Mouse (Mus musculus) small intestine, adult 2 months (tissue): ENCODE results near the gene Dnaaf2. TPM values are rescaled to one million over a fixed set of nuclear protein-coding genes. Genes with fewer than 3 reads are reported as not detected.

Experiments used
- H3K27ac ChIP-seq: fragments of 200-500 bp; 2 replicates; pipeline ENCODE4 v1.5.1; 2012; ENCODE audit warnings: low read depth, low read length, control low read depth, inconsistent platforms; ENCODE audit not compliant: insufficient read depth
- H3K27me3 ChIP-seq: fragments of 200-500 bp; 2 replicates; pipeline ENCODE4 v1.6.1; 2012; ENCODE audit warnings: mild to moderate bottlenecking, moderate library complexity, low read length, inconsistent platforms; ENCODE audit not compliant: control insufficient read depth, insufficient read depth
- H3K36me3 ChIP-seq: fragments of 200-500 bp; 2 replicates; pipeline ENCODE4 v1.6.1; 2012; ENCODE audit warnings: mild to moderate bottlenecking, low read length, control low read depth, inconsistent platforms; ENCODE audit not compliant: control insufficient read depth, insufficient read depth
- H3K4me1 ChIP-seq: fragments of 200-500 bp; 2 replicates; pipeline ENCODE4 v1.6.1; 2012; ENCODE audit warnings: low read length, inconsistent platforms, mixed read lengths; ENCODE audit not compliant: control insufficient read depth, insufficient read depth, insufficient read length
- H3K4me3 ChIP-seq: fragments of 200-500 bp; 2 replicates; pipeline ENCODE4 v1.5.1; 2012; ENCODE audit warnings: low read depth, mild to moderate bottlenecking, control low read depth, inconsistent platforms, low read length, moderate library complexity
- CTCF ChIP-seq: fragments of 200-500 bp; IDR thresholded peaks from 2 replicates; pipeline ENCODE4 v1.5.1; 2012; ENCODE audit warnings: low read depth, mild to moderate bottlenecking, control low read depth, inconsistent platforms, low read length, moderate library complexity, mixed read lengths; ENCODE audit not compliant: insufficient replicate concordance, insufficient read length; ENCODE audit errors: extremely low read depth
- POLR2A ChIP-seq: fragments of 200-500 bp; IDR thresholded peaks from 2 replicates; pipeline ENCODE4 v1.6.1; 2012; ENCODE audit warnings: low read depth, mild to moderate bottlenecking, control low read depth, inconsistent platforms, low read length, moderate library complexity
- WGBS: fragments of 180-500 bp; shearing (Covaris S2); methylation state at CpG from one replicate; pipeline ENCODE4 v1.1.7; 2018; 5-methylcytosine and 5-hydroxymethylcytosine counted together
- polyA plus RNA-seq: library from polyadenylated mRNA; depleted of rRNA; stranded (reverse); fragments of >200 nt; gene quantifications from 2 replicates; pipeline ENCODE4 v1.2.3, GENCODE M21; 2012

Dnaaf2 gene
- polyA plus RNA-seq, 1 experiment: 0.93 TPM

DNA sequence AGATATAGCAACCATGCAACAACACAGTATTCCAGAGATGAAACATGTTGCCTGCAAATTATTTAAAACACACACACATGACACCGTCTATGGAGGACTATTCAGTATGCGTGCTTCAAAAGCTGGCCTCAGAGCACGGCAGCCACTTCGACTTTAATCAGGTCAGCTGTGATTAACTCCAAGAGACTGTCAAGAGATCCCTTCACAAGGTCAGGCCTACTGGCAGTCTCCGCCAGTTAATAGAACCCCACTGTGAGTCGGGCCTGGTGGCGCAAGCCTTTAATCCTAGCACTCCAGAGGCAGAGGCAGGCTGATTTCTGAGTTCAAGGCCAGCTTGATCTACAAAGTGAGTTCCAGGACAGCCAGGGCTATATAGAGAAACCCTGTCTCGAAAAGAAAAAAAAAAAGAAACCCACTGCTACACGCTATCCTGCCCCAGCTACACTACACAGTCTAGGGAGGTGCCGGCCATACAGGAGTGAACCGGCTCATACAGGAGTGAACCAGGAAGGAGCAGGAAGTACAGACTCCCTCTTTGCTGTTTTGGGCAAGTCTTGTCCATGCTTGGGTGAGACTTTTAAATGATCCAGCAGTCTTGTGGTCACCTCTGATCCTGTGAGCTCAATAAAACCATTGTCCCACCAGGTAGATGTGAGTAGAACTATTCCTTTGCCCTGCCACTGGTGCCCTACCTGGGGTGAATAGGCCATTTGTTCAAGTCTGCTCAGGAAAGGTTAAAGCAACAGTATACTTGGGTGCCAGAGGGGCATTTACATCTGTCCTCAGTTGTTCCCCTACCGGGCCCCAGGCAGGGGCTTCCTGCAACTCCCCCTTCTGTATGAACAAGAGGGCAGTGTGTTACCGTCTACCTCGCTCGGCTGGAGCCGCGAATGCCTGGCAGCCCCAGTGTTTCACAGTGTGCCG, 12.1 kb upstream of the Dnaaf2 start:
- no peaks in the 10 kb centered on the region; the same call in none of the 2 replicates for H3K36me3 ChIP-seq
- H3K27me3 ChIP-seq: no peaks in the 10 kb centered on the region
- 94% methylated on average over 18 of the region's 18 CpGs for WGBS
- H3K4me3 ChIP-seq: no peak overlapping the region
- TF ChIP-seq CTCF (no peak), POLR2A (no peak)
- no peaks in the 10 kb centered on the region for H3K4me1 ChIP-seq
- no peak overlapping the region for H3K27ac ChIP-seq

- TF ChIP-seq CTCF (no peak), POLR2A (no peak)
- H3K4me1 ChIP-seq: no peaks in the 10 kb centered on the region
- H3K4me3 ChIP-seq: no peak overlapping the region
- no peak overlapping the region for H3K27ac ChIP-seq
- H3K27me3 ChIP-seq: no peaks in the 10 kb centered on the region
- 93% methylated on average over 2 of the region's 2 CpGs for WGBS
- no peaks in the 10 kb centered on the region; the same call in none of the 2 replicates for H3K36me3 ChIP-seq
Observed at GRCm38 (mm10) chr12:69208520-69208919, 10.3 kb upstream of the Dnaaf2 start.

DNA sequence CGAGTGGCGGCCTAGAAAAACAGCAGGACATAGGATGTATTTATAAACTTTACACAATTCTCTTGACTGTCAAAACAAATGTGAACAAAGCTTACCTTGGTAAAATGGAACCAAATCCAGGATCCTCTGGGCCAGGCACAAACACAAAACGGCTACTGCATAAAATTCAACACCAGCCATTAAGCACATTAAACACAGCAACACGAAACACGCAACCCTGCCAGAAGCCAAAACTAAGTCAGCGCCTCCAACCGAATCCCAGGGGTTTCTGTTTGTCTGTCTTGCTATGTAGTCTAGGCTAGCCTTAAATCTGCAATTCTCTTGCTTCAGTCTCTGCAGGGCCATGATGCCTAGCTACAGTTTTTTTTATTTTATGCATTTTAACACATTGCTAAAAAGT, 9.7 kb upstream of the Dnaaf2 start:
- Histone ChIP-seq H3K27me3 (no peaks in the 10 kb centered on the region), H3K4me1 (no peaks in the 10 kb centered on the region), H3K4me3 (no peak overlapping the region), H3K27ac (no peak overlapping the region), H3K36me3 (no peaks in the 10 kb centered on the region; the same call in none of the 2 replicates)
- 95% methylated on average over 7 of the region's 7 CpGs for WGBS
- TF ChIP-seq POLR2A (no peak), CTCF (no peak)

DNA sequence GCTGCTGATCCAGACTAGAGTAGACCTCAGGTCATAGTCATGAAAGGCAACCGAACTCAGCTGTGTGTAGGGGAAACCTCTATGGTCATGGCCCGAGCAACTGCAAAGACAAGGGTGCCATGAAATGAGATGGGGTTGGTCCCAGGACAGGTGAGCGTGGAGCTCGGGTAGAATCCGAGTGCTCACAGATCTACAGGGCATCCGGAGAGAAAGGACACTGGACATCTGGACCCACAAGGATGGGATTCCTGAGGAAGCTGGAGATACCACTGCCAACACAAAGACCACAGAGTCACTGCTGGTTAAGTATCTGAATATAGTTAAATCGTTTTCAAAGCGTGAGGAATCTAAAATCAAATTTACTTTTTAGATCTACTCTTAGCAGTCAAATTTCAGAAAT, 9.2 kb upstream of the Dnaaf2 start:
- Histone ChIP-seq H3K27me3 (no peaks in the 10 kb centered on the region), H3K4me1 (no peaks in the 10 kb centered on the region), H3K36me3 (no peaks in the 10 kb centered on the region; the same call in none of the 2 replicates), H3K4me3 (no peak overlapping the region), H3K27ac (no peak overlapping the region)
- TF ChIP-seq CTCF (no peak), POLR2A (no peak)
- 94% methylated on average over 8 of the region's 8 CpGs for whole genome bisulfite sequencing

- peaks cover 6% of the 10 kb centered on the region for H3K36me3 ChIP-seq
- H3K27me3 ChIP-seq: no peaks in the 10 kb centered on the region
- no peaks in the 10 kb centered on the region for H3K4me1 ChIP-seq
- TF ChIP-seq POLR2A: no peak
- no peak for TF ChIP-seq CTCF
- no peak within 1 kb of the TSS for H3K4me3 ChIP-seq
- 84% methylated on average over 16 of the region's 16 CpGs for WGBS
- no peak within 1 kb of the TSS for H3K27ac ChIP-seq
Observed at GRCm38 (mm10) chr12:69204052-69204833, 6.0 kb upstream of the Dnaaf2 start, which contains the start of gene Gm49384. Gm49384 (minus strand) TSS chr12:69204267.

DNA sequence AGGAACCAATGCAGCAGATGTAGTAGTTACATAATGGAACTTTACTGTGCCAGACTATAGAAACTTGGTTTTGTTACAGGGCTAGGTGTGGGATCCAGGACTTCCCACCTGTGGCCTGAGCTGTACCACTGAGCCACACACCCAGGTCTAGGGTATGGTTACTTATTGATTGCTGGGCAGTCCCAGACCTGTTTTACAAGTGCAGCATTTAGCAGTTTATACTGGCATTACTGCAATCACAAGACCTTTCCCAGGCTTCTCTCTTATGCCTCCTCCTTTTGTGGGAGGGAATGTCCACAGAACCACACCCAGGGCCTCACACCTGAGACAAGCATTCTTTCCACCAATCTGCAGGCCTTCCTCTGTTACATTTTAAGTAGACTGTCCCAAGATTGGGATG, 756 bp upstream of the Dnaaf2 start:
- no peak for TF ChIP-seq POLR2A
- TF ChIP-seq CTCF: no peak
- H3K36me3 ChIP-seq: peaks cover 6% of the 10 kb centered on the region
- H3K27ac ChIP-seq: no peak overlapping the region
- no peak overlapping the region for H3K4me3 ChIP-seq
- H3K4me1 ChIP-seq: peaks cover 2% of the 10 kb centered on the region; the same call in 1 of the 2 replicates
- no peaks in the 10 kb centered on the region for H3K27me3 ChIP-seq
